17 mouse cellular contexts compared by ENCODE assay signal in genomic region chr4:154396652-154397301, GRCm38 (mm10).
DNase-seq lines count a peak whose midpoint lies in the region; ATAC-seq and TF ChIP-seq lines count a peak whose summit lies in the region.
"Had no signal": no experiment of that assay in that cellular context is flagged by ENCODE, and none has a peak within 500 bp of the region (broad histone marks: within the 10 kb centered on the region; RNA-seq: fewer than 3 reads in every experiment).

No protein-coding gene starts in this region.

- H3K4me3 ChIP-seq in layer of hippocampus, adult 2 months, result no peak overlapping the region
- H3K4me3 ChIP-seq in embryonic facial prominence, embryonic 10.5 days, result no peak overlapping the region
- H3K4me3 ChIP-seq in hindbrain, embryonic 15.5 days, result no peak overlapping the region
- no peak overlapping the region for H3K4me3 ChIP-seq in liver, embryonic 11.5 days (ENCODE audit: low read depth, low read length)
- H3K4me3 ChIP-seq: heart, adult 2 months; lung, embryonic 15.5 days; neural tube, embryonic 13.5 days had no signal

- H3K9ac ChIP-seq in hindbrain, embryonic 15.5 days, result no peak overlapping the region
- H3K9ac ChIP-seq in liver, embryonic 11.5 days (ENCODE audit: low read depth, low read length), result no peak overlapping the region
- H3K9ac ChIP-seq: lung, embryonic 15.5 days; neural tube, embryonic 13.5 days had no signal

- no peak for TF ChIP-seq POLR2A in brain, embryonic 14.5 days (IDR thresholded peaks at IDR 0.05; ENCODE audit: borderline replicate concordance, extremely low read depth, insufficient read depth, insufficient read length, poor library complexity, severe bottlenecking)

- H3K36me3 ChIP-seq in embryonic facial prominence, embryonic 10.5 days (replicated peaks), result 0 out of 2 replicates have a peak, but pooled peaks cover 4% of the 10 kb centered on the region
- no peaks in the 10 kb centered on the region for H3K36me3 ChIP-seq in hindbrain, embryonic 15.5 days
- no peaks in the 10 kb centered on the region for H3K36me3 ChIP-seq in liver, embryonic 11.5 days (ENCODE audit: control insufficient read depth, insufficient read depth, low read length)
- H3K36me3 ChIP-seq: lung, embryonic 15.5 days; neural tube, embryonic 13.5 days had no signal

- ATAC-seq in hindbrain, embryonic 15.5 days (ENCODE audit: low FRiP score, low read depth), result 0 out of 2 replicates have a peak, but pooled peaks have one; percentile 49
- no peak for ATAC-seq in liver, embryonic 11.5 days (replicated peaks; ENCODE audit: low FRiP score)
- ATAC-seq: intestine, embryonic 16.5 days had no signal

- no peak for TF ChIP-seq CTCF in layer of hippocampus, adult 2 months (conservative IDR thresholded peaks at IDR 0.05)
- TF ChIP-seq CTCF in brain, embryonic 14.5 days (IDR thresholded peaks at IDR 0.05; ENCODE audit: borderline replicate concordance, extremely low read depth, insufficient read depth, insufficient read length), result no peak

- no peak overlapping the region for H3K4me2 ChIP-seq in hindbrain, embryonic 15.5 days
- no peak overlapping the region for H3K4me2 ChIP-seq in liver, embryonic 11.5 days
- H3K4me2 ChIP-seq: lung, embryonic 15.5 days; neural tube, embryonic 13.5 days had no signal

- no peaks in the 10 kb centered on the region for H3K9me3 ChIP-seq in embryonic facial prominence, embryonic 10.5 days
- no peaks in the 10 kb centered on the region for H3K9me3 ChIP-seq in hindbrain, embryonic 15.5 days
- H3K9me3 ChIP-seq in liver, embryonic 11.5 days (ENCODE audit: control insufficient read depth, low read length), result no peaks in the 10 kb centered on the region
- H3K9me3 ChIP-seq: lung, embryonic 15.5 days; neural tube, embryonic 13.5 days had no signal

- no peak for DNase-seq in layer of hippocampus, adult 2 months (ENCODE audit: low spot score in 2 of 2)
- no peak for DNase-seq in layer of hippocampus, adult 9-11 months
- peak; percentile 79 for DNase-seq in brain, embryonic 14.5 days (ENCODE audit: low read depth)
- DNase-seq in embryonic facial prominence, embryonic 10.5 days (ENCODE audit: low spot score), result no peak
- no peak for DNase-seq in embryo, embryonic 10 days (ENCODE audit: low spot score)
- no peak for DNase-seq in liver, embryonic 11.5 days (ENCODE audit: low spot score)
- no peak for DNase-seq in kidney, postnatal 10 days
- DNase-seq: adrenal gland, postnatal 25 days; cerebellum, adult 8-10 months; gastrocnemius, postnatal 14 days; heart, adult 2 months; heart, postnatal 10 days; thymus, postnatal 4 days had no signal

- H3K27me3 ChIP-seq in embryonic facial prominence, embryonic 10.5 days (replicated peaks; ENCODE audit: low read depth, poor library complexity, severe bottlenecking), result no peaks in the 10 kb centered on the region; the same call in 1 of the 2 replicates
- no peaks in the 10 kb centered on the region for H3K27me3 ChIP-seq in hindbrain, embryonic 15.5 days
- H3K27me3 ChIP-seq in liver, embryonic 11.5 days (replicated peaks; ENCODE audit: control insufficient read depth, insufficient read depth, low read length), result peaks cover 2% of the 10 kb centered on the region; the same call in 1 of the 2 replicates
- H3K27me3 ChIP-seq: lung, embryonic 15.5 days had no signal

- peak overlapping the region; percentile 55; the same call in 1 of the 2 replicates for H3K27ac ChIP-seq in layer of hippocampus, adult 2 months
- H3K27ac ChIP-seq in embryonic facial prominence, embryonic 10.5 days (replicated peaks), result peak overlapping the region; percentile 52; the same call in 1 of the 2 replicates
- H3K27ac ChIP-seq in hindbrain, embryonic 15.5 days (replicated peaks), result no peak overlapping the region
- H3K27ac ChIP-seq in liver, embryonic 11.5 days (ENCODE audit: low read depth, low read length), result no peak overlapping the region
- H3K27ac ChIP-seq: heart, adult 2 months; lung, embryonic 15.5 days; neural tube, embryonic 13.5 days had no signal

- H3K4me1 ChIP-seq in embryonic facial prominence, embryonic 10.5 days, result peaks cover 66% of the 10 kb centered on the region
- peaks cover 34% of the 10 kb centered on the region for H3K4me1 ChIP-seq in hindbrain, embryonic 15.5 days (replicated peaks)
- peaks cover 19% of the 10 kb centered on the region for H3K4me1 ChIP-seq in liver, embryonic 11.5 days (replicated peaks; ENCODE audit: control insufficient read depth, insufficient read depth, low read length)

- 83% methylated on average over 14 of the region's 14 CpGs for WGBS in embryonic facial prominence, embryonic 10.5 days
- 74% methylated on average over 14 of the region's 14 CpGs for WGBS in hindbrain, embryonic 15.5 days
- WGBS in liver, embryonic 11.5 days, result 83% methylated on average over 14 of the region's 14 CpGs

Comparison
In these comparisons a context has a peak if more than half of its experiments do, and no peak if none do; other contexts are left out.
1. H3K27ac ChIP-seq: peak in layer of hippocampus, adult 2 months (single experiment) and embryonic facial prominence, embryonic 10.5 days (single experiment); none in hindbrain, embryonic 15.5 days (single experiment) and liver, embryonic 11.5 days (single experiment).